Mouse (Mus musculus) myocyte (in vitro differentiated cells): ENCODE results near the gene Tmem59l.

Source experiments
- E2F4 ChIP-seq: IDR thresholded peaks from one replicate; pipeline ENCODE4 v1.6.1; 2011; ENCODE audit warnings: mild to moderate bottlenecking, control low read depth, moderate library complexity; ENCODE audit not compliant: insufficient read depth
- MAX ChIP-seq: IDR thresholded peaks from one replicate; pipeline ENCODE4 v1.6.1; 2011; ENCODE audit warnings: low read depth, mild to moderate bottlenecking, control low read depth
- MYOD1 ChIP-seq, 3 experiments: IDR thresholded peaks; one replicate each; pipeline ENCODE4 v1.6.1; 2011; ENCODE audit warnings: control low read depth in 2 of 3, low read depth in 2 of 3, mild to moderate bottlenecking in 2 of 3, moderate library complexity in 1 of 3; ENCODE audit not compliant: insufficient read length in 2 of 3, control insufficient read depth in 1 of 3
- POLR2A ChIP-seq: IDR thresholded peaks from one replicate; pipeline ENCODE4 v1.6.1; 2011; ENCODE audit warnings: low read depth, mild to moderate bottlenecking, control low read depth, moderate library complexity; ENCODE audit not compliant: insufficient read length
- REST ChIP-seq: IDR thresholded peaks from one replicate; pipeline ENCODE4 v1.6.1; 2011; ENCODE audit warnings: mild to moderate bottlenecking, control low read depth, moderate library complexity; ENCODE audit not compliant: insufficient read depth, insufficient read length
- USF1 ChIP-seq: IDR thresholded peaks from one replicate; pipeline ENCODE4 v1.6.1; 2011; ENCODE audit warnings: low read depth, mild to moderate bottlenecking, control low read depth, moderate library complexity

- TF ChIP-seq MYOD1 (IDR thresholded peaks at IDR 0.05; ENCODE audit: control insufficient read depth in 1 of 3, insufficient read length in 2 of 3, low read depth in 2 of 3) (no peak), POLR2A (no peak), USF1 (no peak), E2F4 (no peak), REST (no peak), MAX (no peak)
Observed at GRCm38 (mm10) chr8:70453852-70454251, 33.3 kb downstream of the Tmem59l start.
